Mouse (Mus musculus) colon, adult 2 months (tissue): ENCODE results near the gene Gm20403. TPM values are rescaled to one million over a fixed set of nuclear protein-coding genes. Genes with fewer than 3 reads are reported as not detected.

Experiments
- polyA plus RNA-seq: library from polyadenylated mRNA; depleted of rRNA; stranded (reverse); fragments of >200 nt; gene quantifications from 2 replicates; pipeline ENCODE4 v1.2.3, GENCODE M21; 2012; rRNA removed

The Gm20403 gene
- not detected in 2 replicates for polyA plus RNA-seq

GRCm38 (mm10) chr12:54986052-54986717 lies at the start of gene Gm20403:
Gm20403 (minus strand) TSS chr12:54986529.

GRCm38 (mm10) chr12:55013626-55014398 lies 27.5 kb upstream of the Gm20403 start, which contains the start of gene Baz1a:
Baz1a (minus strand) TSS chr12:55014348.

Other genes starting within 250 kb of the Gm20403 start
- gene Snx6, start 190.8 kb downstream of the Gm20403 start, polyA plus RNA-seq: 10.3 and 12.7 TPM in 2 replicates
- gene Cfl2, start 123.7 kb downstream of the Gm20403 start, polyA plus RNA-seq: 5.5 and 5.7 TPM in 2 replicates
- 2.2 and 2.4 TPM in 2 replicates for gene Baz1a, start 27.8 kb upstream of the Gm20403 start, polyA plus RNA-seq
- gene 2700097O09Rik, start 93.6 kb upstream of the Gm20403 start, polyA plus RNA-seq: 2.8 TPM in 2 replicates
- gene Srp54a, start 93.7 kb upstream of the Gm20403 start, polyA plus RNA-seq: 12.9 and 27.5 TPM in 2 replicates
- gene Fam177a, start 137.9 kb upstream of the Gm20403 start, polyA plus RNA-seq: 9.9 and 10.3 TPM in 2 replicates
- 20.9 and 40.9 TPM in 2 replicates for gene Srp54b, start 168.6 kb upstream of the Gm20403 start, polyA plus RNA-seq
- not detected in 2 replicates for gene 1700047I17Rik2, start 213.1 kb upstream of the Gm20403 start, polyA plus RNA-seq
- gene Srp54c, start 243.6 kb upstream of the Gm20403 start, polyA plus RNA-seq: 1.9 and 3.1 TPM in 2 replicates